Mouse (Mus musculus): ENCODE measurements at regions not wholly inside any gene's neighbourhood (a gene's known extent, or its start where the extent isn't known, plus 50 kb on each side); places are given as distances from the start of the nearest gene placed in this dataset.

DNA sequence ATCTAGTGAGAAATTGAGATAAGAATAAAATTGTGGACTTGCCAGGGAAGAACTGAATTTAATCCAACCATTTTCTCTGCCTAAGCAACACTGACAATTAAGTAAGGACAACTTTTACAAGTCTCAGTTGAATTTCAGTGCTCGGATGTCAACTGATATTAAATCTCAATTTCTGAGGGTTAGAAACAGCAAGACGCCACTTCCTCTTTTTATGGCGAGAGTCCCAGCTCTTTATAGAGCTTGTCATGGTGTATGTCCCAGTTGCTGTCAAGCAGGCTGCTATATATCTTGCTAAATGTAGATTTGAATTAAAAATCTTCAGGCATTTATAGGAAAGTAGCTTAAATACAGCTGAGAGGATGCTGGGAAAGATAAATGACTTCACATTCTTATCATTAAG is 697.8 kb upstream of the Got2 start:
- no peak overlapping the region for H3K9ac ChIP-seq (replicated peaks; ENCODE audit: low read length)
- H3K4me1 ChIP-seq (ENCODE audit: control insufficient read depth, insufficient read depth, low read length): no peaks in the 10 kb centered on the region
- H3K9me3 ChIP-seq (replicated peaks; ENCODE audit: control insufficient read depth, low read length): no peaks in the 10 kb centered on the region
- no peak overlapping the region for H3K27ac ChIP-seq (replicated peaks; ENCODE audit: low read depth, low read length)
- no peaks in the 10 kb centered on the region for H3K36me3 ChIP-seq (replicated peaks; ENCODE audit: control insufficient read depth, insufficient read depth, low read depth, low read length)
- H3K4me3 ChIP-seq (ENCODE audit: low read depth, low read length): no peak overlapping the region
- H3K4me2 ChIP-seq (ENCODE audit: low read depth, low read length): no peak overlapping the region
- H3K27me3 ChIP-seq (ENCODE audit: control insufficient read depth, insufficient read depth, low read length): no peaks in the 10 kb centered on the region
- ATAC-seq (replicated peaks; ENCODE audit: insufficient number of reproducible peaks, low FRiP score, low TSS enrichment, low read depth): no peak
- no peak for DNase-seq (ENCODE audit: low spot score)
- 79% methylated on average over 3 of the region's 3 CpGs for WGBS

DNA sequence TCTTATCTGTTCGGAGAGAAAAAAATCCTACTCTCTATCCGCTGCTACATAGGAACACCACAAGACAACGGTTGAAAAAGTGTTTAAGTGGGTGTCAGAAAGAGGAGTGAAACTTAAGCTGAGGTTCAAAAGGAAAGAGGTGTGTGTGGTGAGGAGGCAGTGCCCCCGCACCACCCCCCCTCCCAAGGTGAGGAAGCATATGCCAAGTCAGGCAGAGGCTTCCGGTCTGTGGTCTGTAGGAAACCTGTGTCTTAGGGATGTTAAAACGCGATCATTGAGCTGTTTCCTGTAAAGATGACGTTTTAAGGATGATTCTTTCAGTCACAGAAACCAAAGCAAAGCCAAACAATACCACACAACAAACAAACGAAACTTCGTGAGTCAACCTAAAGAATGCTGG is 664.2 kb upstream of the Got2 start:
- Histone ChIP-seq H3K9ac (replicated peaks; ENCODE audit: low read length) (no peak overlapping the region), H3K36me3 (replicated peaks; ENCODE audit: control insufficient read depth, insufficient read depth, low read depth, low read length) (no peaks in the 10 kb centered on the region), H3K4me1 (ENCODE audit: control insufficient read depth, insufficient read depth, low read length) (no peaks in the 10 kb centered on the region), H3K4me2 (ENCODE audit: low read depth, low read length) (no peak overlapping the region), H3K9me3 (replicated peaks; ENCODE audit: control insufficient read depth, low read length) (no peaks in the 10 kb centered on the region), H3K4me3 (ENCODE audit: low read depth, low read length) (no peak overlapping the region), H3K27me3 (ENCODE audit: control insufficient read depth, insufficient read depth, low read length) (no peaks in the 10 kb centered on the region), H3K27ac (replicated peaks; ENCODE audit: low read depth, low read length) (no peak overlapping the region)
- DNase-seq (ENCODE audit: low spot score): no peak
- ATAC-seq (replicated peaks; ENCODE audit: insufficient number of reproducible peaks, low FRiP score, low TSS enrichment, low read depth): no peak
- WGBS: 84% methylated on average over 10 of the region's 10 CpGs

DNA sequence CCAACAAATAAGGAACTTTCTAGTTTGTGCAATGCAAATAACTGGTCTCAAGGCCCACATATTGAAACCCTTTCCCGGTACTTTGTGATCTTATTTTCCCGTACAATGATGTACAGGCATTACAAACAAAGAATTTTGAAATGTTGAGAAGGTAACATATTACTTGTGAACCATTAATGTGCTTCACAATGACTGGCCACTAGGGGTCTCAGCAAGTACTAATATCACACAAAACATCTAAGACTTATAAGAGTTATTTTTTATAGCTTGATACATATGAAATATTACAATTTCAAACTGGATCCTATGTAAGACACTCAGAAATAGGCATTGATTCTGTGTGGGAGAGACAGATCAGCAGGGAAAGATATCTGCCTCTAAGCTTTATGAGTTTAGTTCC is 662.1 kb upstream of the Got2 start:
- Histone ChIP-seq H3K36me3 (replicated peaks; ENCODE audit: control insufficient read depth, insufficient read depth, low read depth, low read length) (no peaks in the 10 kb centered on the region), H3K4me3 (ENCODE audit: low read depth, low read length) (no peak overlapping the region), H3K9me3 (replicated peaks; ENCODE audit: control insufficient read depth, low read length) (no peaks in the 10 kb centered on the region), H3K4me1 (ENCODE audit: control insufficient read depth, insufficient read depth, low read length) (no peaks in the 10 kb centered on the region), H3K4me2 (ENCODE audit: low read depth, low read length) (no peak overlapping the region), H3K27me3 (ENCODE audit: control insufficient read depth, insufficient read depth, low read length) (no peaks in the 10 kb centered on the region), H3K27ac (replicated peaks; ENCODE audit: low read depth, low read length) (no peak overlapping the region), H3K9ac (replicated peaks; ENCODE audit: low read length) (no peak overlapping the region)
- ATAC-seq (replicated peaks; ENCODE audit: insufficient number of reproducible peaks, low FRiP score, low TSS enrichment, low read depth) (no peak), DNase-seq (ENCODE audit: low spot score) (no peak)
- 91% methylated on average over 2 of the region's 2 CpGs for WGBS

DNA sequence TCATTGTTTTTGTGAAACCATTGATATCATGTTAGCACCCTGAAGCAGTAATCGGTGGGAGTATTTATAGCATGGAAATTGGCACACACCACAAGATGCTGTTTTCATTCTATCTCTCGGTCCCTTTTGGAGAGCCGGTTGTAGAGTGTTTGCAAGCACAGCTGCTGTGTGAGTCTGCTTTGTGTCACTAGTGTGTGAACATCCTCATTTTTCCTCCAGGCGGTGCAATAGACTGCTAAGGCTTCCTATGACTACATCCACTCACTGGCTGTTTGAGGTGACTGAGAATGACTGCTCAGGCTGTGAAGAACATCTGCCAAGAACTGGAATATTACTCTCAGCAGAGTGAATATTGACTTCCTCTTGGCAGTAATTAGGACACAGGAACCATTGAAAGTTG is 660.3 kb upstream of the Got2 start:
- no peak overlapping the region for H3K27ac ChIP-seq (replicated peaks; ENCODE audit: low read depth, low read length)

DNA sequence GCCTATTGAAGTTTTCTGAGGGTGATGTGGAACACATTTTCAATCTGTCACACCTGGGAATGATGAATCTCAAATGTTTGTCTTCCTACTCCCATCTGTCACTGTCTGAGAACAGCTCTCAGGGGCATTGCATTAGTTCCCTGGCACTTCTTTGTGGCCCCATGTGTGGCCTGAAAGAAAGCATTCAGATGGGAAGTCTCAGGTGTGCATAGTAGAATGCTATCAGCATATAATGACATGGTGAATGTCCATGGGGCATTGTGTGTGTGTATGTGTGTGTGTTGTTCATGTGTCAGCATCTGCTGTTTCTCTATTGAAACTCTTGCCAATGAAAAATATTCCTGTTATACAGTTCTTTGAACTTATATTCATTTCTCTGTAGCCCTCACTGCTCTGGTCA is 659.8 kb upstream of the Got2 start:
- DNase-seq (ENCODE audit: low spot score): no peak
- Histone ChIP-seq H3K4me1 (ENCODE audit: control insufficient read depth, insufficient read depth, low read length) (no peaks in the 10 kb centered on the region), H3K4me2 (ENCODE audit: low read depth, low read length) (no peak overlapping the region), H3K27me3 (ENCODE audit: control insufficient read depth, insufficient read depth, low read length) (no peaks in the 10 kb centered on the region), H3K9ac (replicated peaks; ENCODE audit: low read length) (no peak overlapping the region), H3K27ac (replicated peaks; ENCODE audit: low read depth, low read length) (no peak overlapping the region), H3K36me3 (replicated peaks; ENCODE audit: control insufficient read depth, insufficient read depth, low read depth, low read length) (no peaks in the 10 kb centered on the region), H3K9me3 (replicated peaks; ENCODE audit: control insufficient read depth, low read length) (no peaks in the 10 kb centered on the region), H3K4me3 (ENCODE audit: low read depth, low read length) (no peak overlapping the region)
- no peak for ATAC-seq (replicated peaks; ENCODE audit: insufficient number of reproducible peaks, low FRiP score, low TSS enrichment, low read depth)

More for the DNA sequence above, 660.3 kb upstream of the Got2 start:
- no peak for ATAC-seq (replicated peaks; ENCODE audit: insufficient number of reproducible peaks, low FRiP score, low TSS enrichment, low read depth)
- WGBS: 89% methylated on average over 4 of the region's 4 CpGs
- Histone ChIP-seq H3K27me3 (ENCODE audit: control insufficient read depth, insufficient read depth, low read length) (no peaks in the 10 kb centered on the region), H3K4me1 (ENCODE audit: control insufficient read depth, insufficient read depth, low read length) (no peaks in the 10 kb centered on the region), H3K36me3 (replicated peaks; ENCODE audit: control insufficient read depth, insufficient read depth, low read depth, low read length) (no peaks in the 10 kb centered on the region), H3K4me2 (ENCODE audit: low read depth, low read length) (no peak overlapping the region), H3K9ac (replicated peaks; ENCODE audit: low read length) (no peak overlapping the region), H3K9me3 (replicated peaks; ENCODE audit: control insufficient read depth, low read length) (no peaks in the 10 kb centered on the region), H3K4me3 (ENCODE audit: low read depth, low read length) (no peak overlapping the region)
- no peak for DNase-seq (ENCODE audit: low spot score)

DNA sequence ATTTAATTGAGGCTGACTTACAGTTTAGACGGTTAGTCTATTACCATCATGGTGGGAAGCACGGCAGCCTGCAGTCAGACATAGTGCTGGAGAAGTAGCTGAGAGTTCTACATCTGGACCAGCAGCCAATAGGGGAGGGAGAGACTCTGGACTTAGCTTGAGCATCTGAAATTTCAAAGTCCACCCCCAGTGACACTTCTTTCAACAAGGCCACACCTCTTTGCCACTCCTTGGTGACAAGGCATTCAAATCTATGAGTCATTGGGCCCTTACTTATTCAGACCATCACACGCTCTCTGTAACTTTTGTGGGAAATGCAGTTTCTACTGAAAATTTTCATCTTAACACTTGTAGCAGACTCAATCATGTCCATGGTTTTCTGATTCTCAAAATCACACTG is 653.9 kb upstream of the Got2 start:
- Histone ChIP-seq H3K36me3 (replicated peaks; ENCODE audit: control insufficient read depth, insufficient read depth, low read depth, low read length) (no peaks in the 10 kb centered on the region), H3K4me2 (ENCODE audit: low read depth, low read length) (no peak overlapping the region), H3K27me3 (ENCODE audit: control insufficient read depth, insufficient read depth, low read length) (no peaks in the 10 kb centered on the region), H3K9ac (replicated peaks; ENCODE audit: low read length) (no peak overlapping the region), H3K4me1 (ENCODE audit: control insufficient read depth, insufficient read depth, low read length) (no peaks in the 10 kb centered on the region), H3K4me3 (ENCODE audit: low read depth, low read length) (no peak overlapping the region), H3K9me3 (replicated peaks; ENCODE audit: control insufficient read depth, low read length) (no peaks in the 10 kb centered on the region), H3K27ac (replicated peaks; ENCODE audit: low read depth, low read length) (no peak overlapping the region)
- WGBS: 98% methylated on average over 3 of the region's 3 CpGs
- no peak for DNase-seq (ENCODE audit: low spot score)
- ATAC-seq (replicated peaks; ENCODE audit: insufficient number of reproducible peaks, low FRiP score, low TSS enrichment, low read depth): no peak

DNA sequence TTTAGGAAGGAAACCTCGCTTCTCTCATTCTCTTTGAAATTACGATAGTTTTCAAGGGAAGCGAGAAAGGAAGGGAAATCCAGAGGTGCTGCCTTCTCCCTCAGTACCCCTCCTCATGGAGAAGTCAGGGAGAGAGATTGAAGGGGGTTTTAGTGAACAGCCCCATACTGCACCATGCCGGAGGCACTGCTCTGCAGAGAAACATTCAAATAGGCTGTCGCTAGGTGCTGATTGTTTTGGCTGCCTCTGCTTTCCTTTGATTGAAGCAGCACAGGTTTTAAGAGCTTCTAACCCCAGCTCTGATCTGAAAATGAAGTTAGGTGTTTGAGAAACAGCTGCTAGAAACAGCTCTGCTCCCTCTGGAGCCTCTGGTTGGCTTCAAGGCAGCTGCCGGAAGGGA is 610.5 kb upstream of the Got2 start:
- Histone ChIP-seq H3K36me3 (replicated peaks; ENCODE audit: control insufficient read depth, insufficient read depth, low read depth, low read length) (no peaks in the 10 kb centered on the region), H3K27me3 (ENCODE audit: control insufficient read depth, insufficient read depth, low read length) (no peaks in the 10 kb centered on the region), H3K4me1 (ENCODE audit: control insufficient read depth, insufficient read depth, low read length) (no peaks in the 10 kb centered on the region), H3K4me3 (ENCODE audit: low read depth, low read length) (no peak overlapping the region), H3K27ac (replicated peaks; ENCODE audit: low read depth, low read length) (no peak overlapping the region), H3K9ac (replicated peaks; ENCODE audit: low read length) (no peak overlapping the region), H3K4me2 (ENCODE audit: low read depth, low read length) (no peak overlapping the region), H3K9me3 (replicated peaks; ENCODE audit: control insufficient read depth, low read length) (no peaks in the 10 kb centered on the region)
- no peak for ATAC-seq (replicated peaks; ENCODE audit: insufficient number of reproducible peaks, low FRiP score, low TSS enrichment, low read depth)
- no peak for DNase-seq (ENCODE audit: low spot score)
- 74% methylated on average over 6 of the region's 6 CpGs for WGBS

DNA sequence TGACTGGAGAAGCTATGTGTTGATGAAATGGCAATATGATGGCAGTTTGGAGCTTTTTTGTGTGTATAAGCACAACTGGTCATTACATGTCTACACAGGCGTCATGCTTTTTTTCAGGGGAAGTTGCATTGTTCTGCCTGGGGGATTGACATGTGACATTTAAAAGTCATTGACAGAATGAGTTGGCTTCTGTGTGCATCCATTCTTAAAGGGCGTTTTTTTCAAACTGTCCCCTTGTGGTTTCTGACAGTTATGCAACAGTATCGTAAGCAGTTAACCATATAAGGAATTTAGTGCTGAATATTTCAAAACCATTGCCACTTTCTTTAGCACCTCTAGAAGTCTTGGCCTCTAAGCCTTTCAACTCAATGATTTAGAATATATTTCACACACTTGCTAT is 607.1 kb upstream of the Got2 start:
- Histone ChIP-seq H3K27ac (replicated peaks; ENCODE audit: low read depth, low read length) (no peak overlapping the region), H3K4me3 (ENCODE audit: low read depth, low read length) (no peak overlapping the region), H3K4me2 (ENCODE audit: low read depth, low read length) (no peak overlapping the region), H3K27me3 (ENCODE audit: control insufficient read depth, insufficient read depth, low read length) (no peaks in the 10 kb centered on the region), H3K4me1 (ENCODE audit: control insufficient read depth, insufficient read depth, low read length) (no peaks in the 10 kb centered on the region), H3K9ac (replicated peaks; ENCODE audit: low read length) (no peak overlapping the region), H3K36me3 (replicated peaks; ENCODE audit: control insufficient read depth, insufficient read depth, low read depth, low read length) (no peaks in the 10 kb centered on the region), H3K9me3 (replicated peaks; ENCODE audit: control insufficient read depth, low read length) (no peaks in the 10 kb centered on the region)
- DNase-seq (ENCODE audit: low spot score) (no peak), ATAC-seq (replicated peaks; ENCODE audit: insufficient number of reproducible peaks, low FRiP score, low TSS enrichment, low read depth) (no peak)
- 79% methylated on average over 3 of the region's 3 CpGs for WGBS

DNA sequence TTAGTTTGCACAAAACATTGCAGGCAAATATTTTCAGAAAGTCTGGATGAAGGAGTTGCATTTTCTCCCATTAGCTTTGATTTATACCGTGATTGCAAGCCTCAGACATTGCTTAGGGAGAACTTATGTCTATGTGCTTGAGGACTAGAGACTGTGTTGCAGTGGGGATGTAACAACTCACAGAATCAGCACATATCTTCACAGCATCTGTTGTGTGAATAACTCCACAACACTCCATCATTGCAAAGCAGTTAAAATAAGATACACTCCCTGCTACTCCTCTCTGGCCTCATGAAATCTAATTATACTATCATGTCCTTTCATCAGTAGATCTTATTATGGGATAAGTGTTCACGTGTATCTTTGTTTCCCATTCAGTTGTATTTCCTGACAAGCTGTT is 601.5 kb upstream of the Got2 start:
- WGBS: 61% methylated on average over 2 of the region's 2 CpGs
- Histone ChIP-seq H3K9ac (replicated peaks; ENCODE audit: low read length) (no peak overlapping the region), H3K4me2 (ENCODE audit: low read depth, low read length) (no peak overlapping the region), H3K4me3 (ENCODE audit: low read depth, low read length) (no peak overlapping the region), H3K4me1 (ENCODE audit: control insufficient read depth, insufficient read depth, low read length) (no peaks in the 10 kb centered on the region), H3K27me3 (ENCODE audit: control insufficient read depth, insufficient read depth, low read length) (no peaks in the 10 kb centered on the region), H3K27ac (replicated peaks; ENCODE audit: low read depth, low read length) (no peak overlapping the region), H3K36me3 (replicated peaks; ENCODE audit: control insufficient read depth, insufficient read depth, low read depth, low read length) (no peaks in the 10 kb centered on the region), H3K9me3 (replicated peaks; ENCODE audit: control insufficient read depth, low read length) (no peaks in the 10 kb centered on the region)
- DNase-seq (ENCODE audit: low spot score) (no peak), ATAC-seq (replicated peaks; ENCODE audit: insufficient number of reproducible peaks, low FRiP score, low TSS enrichment, low read depth) (no peak)

Data from embryonic facial prominence, embryonic 11.5 days (tissue).